In genomic region chrX:97377065-97377421, GRCm38 (mm10) we compare ENCODE assay signal across 8 mouse cellular contexts. TPM values are rescaled to one million over a fixed set of nuclear protein-coding genes. Genes with fewer than 3 reads are reported as not detected.
DNase-seq lines count a peak whose midpoint lies in the region; ATAC-seq and TF ChIP-seq lines count a peak whose summit lies in the region.

Gene Eda2r (minus strand): TSS chrX:97377216.

- peak within 1 kb of the TSS; percentile 46 for H3K4me2 ChIP-seq in forebrain, embryonic 12.5 days

- H3K9me3 ChIP-seq in ES-Bruce4 (replicated peaks; ENCODE audit: control insufficient read depth, insufficient read depth, low read length, poor library complexity, severe bottlenecking): no peaks in the 10 kb centered on the region
- no peaks in the 10 kb centered on the region for H3K9me3 ChIP-seq in forebrain, embryonic 12.5 days

- intact Hi-C loops in heart, postnatal 10 days (cut with DNase I): no loop called here

- H3K9ac ChIP-seq in ES-Bruce4 (ENCODE audit: low read depth, poor library complexity, severe bottlenecking): peak within 1 kb of the TSS; percentile 92
- no peak within 1 kb of the TSS for H3K9ac ChIP-seq in forebrain, embryonic 12.5 days

- TF ChIP-seq CTCF in ES-Bruce4 (IDR thresholded peaks at IDR 0.05; ENCODE audit: low read depth, low read length): no peak

- 26% methylated on average over 8 of the region's 8 CpGs for WGBS in forebrain, embryonic 12.5 days

- no peak for TF ChIP-seq EP300 in ES-Bruce4 (IDR thresholded peaks at IDR 0.05; ENCODE audit: insufficient read depth, low read depth, low read length)

- peak; percentile 57 for DNase-seq in adrenal gland, adult 8-10 months
- DNase-seq in heart, postnatal 10 days: peak; percentile 79 to 84
- peak; percentile 50 to 62 for DNase-seq in kidney, postnatal 36 days
- peak; percentile 41 for DNase-seq in testis, postnatal 14 days (ENCODE audit: low spot score)
- no peak for DNase-seq in cerebellum, adult 8-10 months

- H3K36me3 ChIP-seq in ES-Bruce4 (ENCODE audit: control insufficient read depth, insufficient read depth, low read length, poor library complexity, severe bottlenecking): no peaks in the 10 kb centered on the region
- no peaks in the 10 kb centered on the region for H3K36me3 ChIP-seq in forebrain, embryonic 12.5 days (replicated peaks)

- peak within 1 kb of the TSS; percentile 98 for H3K27ac ChIP-seq in ES-Bruce4 (ENCODE audit: insufficient read depth, low read length)
- no peak within 1 kb of the TSS for H3K27ac ChIP-seq in forebrain, embryonic 12.5 days

- TF ChIP-seq POLR2A in ES-Bruce4 (IDR thresholded peaks at IDR 0.05; ENCODE audit: insufficient read depth, low read length): peak; percentile 17

- peak within 1 kb of the TSS; percentile 99 for H3K4me3 ChIP-seq in ES-Bruce4 (ENCODE audit: low read depth, low read length)
- peak within 1 kb of the TSS; percentile 25 for H3K4me3 ChIP-seq in forebrain, embryonic 12.5 days (replicated peaks)

- no peaks in the 10 kb centered on the region for H3K27me3 ChIP-seq in ES-Bruce4 (ENCODE audit: control insufficient read depth, insufficient read depth, low read length, poor library complexity, severe bottlenecking)
- no peaks in the 10 kb centered on the region for H3K27me3 ChIP-seq in forebrain, embryonic 12.5 days

- no peaks in the 10 kb centered on the region for H3K4me1 ChIP-seq in ES-Bruce4 (ENCODE audit: control insufficient read depth, insufficient read depth, low read length)
- H3K4me1 ChIP-seq in forebrain, embryonic 12.5 days: 0 out of 2 replicates have a peak, but pooled peaks cover 4% of the 10 kb centered on the region

- peak; percentile 93 for ATAC-seq in forebrain, embryonic 12.5 days (ENCODE audit: low FRiP score)
- peak; percentile 99 for ATAC-seq in megakaryocyte progenitor cell, adult 5-6 weeks (replicated peaks; ENCODE audit: poor library complexity)

RNA-seq across cellular contexts. Expression of gene Eda2r, which starts in this region (rescaled TPM):
- 78.8 and 90.6 TPM in 2 replicates for polyA plus RNA-seq in ES-Bruce4 (2011; ENCODE audit: insufficient read depth, insufficient read length, low read depth, missing spikeins)
- total RNA-seq in adrenal gland, adult 8-10 months (2022): 1 to 10 TPM; 2.4 to 5.3 (median 3.8) TPM
- 1.1 and 1.4 TPM in 2 replicates for polyA plus RNA-seq in forebrain, embryonic 12.5 days (2016; fragmentation: Nextera tagmentation; extraction: Ambion mirVana)
- 1 to 10 TPM; 5.7 to 9.5 TPM for total RNA-seq in heart, postnatal 10 days (2021)
- 0.07 and 0.29 TPM in 2 replicates for total RNA-seq in megakaryocyte progenitor cell, adult 5-6 weeks (2015)
- total RNA-seq in megakaryocyte progenitor cell, adult 5-6 weeks (2017): 0.21 and 1.1 TPM in 2 replicates

Comparison
In these comparisons a context has a peak if more than half of its experiments do, and no peak if none do; other contexts are left out.
1. RNA of gene Eda2r (polyA plus RNA-seq): 78.8 to 90.6 TPM in ES-Bruce4; 1.1 to 1.4 TPM in forebrain, embryonic 12.5 days; every median in the first group is over 10 times any median in the second.